Mouse (Mus musculus) kidney, embryonic 14.5 days (tissue): Measurements from ENCODE around the gene Slc27a1. TPM values are rescaled to one million over a fixed set of nuclear protein-coding genes. Genes with fewer than 3 reads are reported as not detected.
A peak's percentile ranks its signal among the peaks of the same experiment; 100 is the strongest.

Experiments used
- ATAC-seq: fragments of 200-750 bp; cut with Nextera tagmentation; 2 replicates; pipeline ENCODE4 v1.8.0; 2017; ENCODE audit warnings: moderate number of reproducible peaks, mild to moderate bottlenecking, moderate TSS enrichment, moderate library complexity; ENCODE audit not compliant: low FRiP score, low TSS enrichment
- H3K27ac ChIP-seq: fragments of 300-500 bp; sonication (generic); 2 replicates; pipeline ENCODE4 v1.5.1; 2014; ENCODE audit warnings: low read depth, mild to moderate bottlenecking, low read length, moderate library complexity, mixed read lengths
- H3K27me3 ChIP-seq: fragments of 300-500 bp; sonication (generic); 2 replicates; pipeline ENCODE4 v1.6.1; 2014; ENCODE audit warnings: mild to moderate bottlenecking, low read length; ENCODE audit not compliant: control insufficient read depth, insufficient read depth
- H3K36me3 ChIP-seq: fragments of 300-500 bp; sonication (generic); 2 replicates; pipeline ENCODE4 v1.6.1; 2014; ENCODE audit warnings: low read length, mixed read lengths; ENCODE audit not compliant: control insufficient read depth, insufficient read depth
- H3K4me1 ChIP-seq: fragments of 300-500 bp; sonication (generic); 2 replicates; pipeline ENCODE4 v1.6.1; 2014; ENCODE audit warnings: low read length, mixed read lengths; ENCODE audit not compliant: control insufficient read depth, insufficient read depth
- H3K4me2 ChIP-seq: fragments of 300-500 bp; sonication (generic); replicated peaks from 2 replicates; pipeline ENCODE4 v1.6.1; 2014; ENCODE audit warnings: low read depth, mild to moderate bottlenecking, low read length
- H3K4me3 ChIP-seq: fragments of 300-500 bp; sonication (generic); 2 replicates; pipeline ENCODE4 v1.5.1; 2014; ENCODE audit warnings: mild to moderate bottlenecking, low read length
- H3K9ac ChIP-seq: fragments of 300-500 bp; sonication (generic); 2 replicates; pipeline ENCODE4 v1.6.1; 2014; ENCODE audit warnings: low read depth, mild to moderate bottlenecking, low read length, moderate library complexity
- H3K9me3 ChIP-seq: fragments of 300-500 bp; sonication (generic); 2 replicates; pipeline ENCODE4 v1.6.1; 2016; ENCODE audit warnings: low read length; ENCODE audit not compliant: control insufficient read depth
- WGBS: fragments of 180-500 bp; shearing (Covaris S2); extraction: QIAGEN DNeasy Blood & Tissue Kit; methylation state at CpG from one replicate; pipeline ENCODE4 v1.1.7; 2014; 5-methylcytosine and 5-hydroxymethylcytosine counted together
- polyA plus RNA-seq: library from polyadenylated mRNA; unstranded; fragments of >200 nt; fragmentation: Nextera tagmentation; extraction: Ambion mirVana; gene quantifications from 2 replicates; pipeline ENCODE4 v1.2.1, GENCODE M21; 2014

Gene Slc27a1
- polyA plus RNA-seq, 1 experiment from 2014 or later: 30.9 TPM

- Histone ChIP-seq H3K4me3 (no peak overlapping the region), H3K27me3 (no peaks in the 10 kb centered on the region), H3K4me1 (0 out of 2 replicates have a peak, but pooled peaks cover 6% of the 10 kb centered on the region), H3K36me3 (peaks cover 27% of the 10 kb centered on the region), H3K9ac (no peak overlapping the region), H3K4me2 (no peak overlapping the region), H3K9me3 (no peaks in the 10 kb centered on the region), H3K27ac (peak overlapping the region; percentile 8; the same call in 1 of the 2 replicates)
- no peak for ATAC-seq
- WGBS: 68% methylated on average over 7 of the region's 7 CpGs
Observed at GRCm38 (mm10) chr8:71550754-71551153, 17.9 kb upstream of the Slc27a1 start.

- 24% methylated on average over 6 of the region's 6 CpGs for WGBS
- Histone ChIP-seq H3K4me1 (0 out of 2 replicates have a peak, but pooled peaks cover 6% of the 10 kb centered on the region), H3K27ac (peak overlapping the region; percentile 78), H3K27me3 (no peaks in the 10 kb centered on the region; the same call in 1 of the 2 replicates), H3K9ac (no peak overlapping the region), H3K4me2 (no peak overlapping the region), H3K9me3 (no peaks in the 10 kb centered on the region), H3K36me3 (peaks cover 9% of the 10 kb centered on the region; the same call in 1 of the 2 replicates), H3K4me3 (no peak overlapping the region)
- peak; percentile 54 for ATAC-seq
Observed at GRCm38 (mm10) chr8:71552770-71553169, 15.9 kb upstream of the Slc27a1 start.

DNA sequence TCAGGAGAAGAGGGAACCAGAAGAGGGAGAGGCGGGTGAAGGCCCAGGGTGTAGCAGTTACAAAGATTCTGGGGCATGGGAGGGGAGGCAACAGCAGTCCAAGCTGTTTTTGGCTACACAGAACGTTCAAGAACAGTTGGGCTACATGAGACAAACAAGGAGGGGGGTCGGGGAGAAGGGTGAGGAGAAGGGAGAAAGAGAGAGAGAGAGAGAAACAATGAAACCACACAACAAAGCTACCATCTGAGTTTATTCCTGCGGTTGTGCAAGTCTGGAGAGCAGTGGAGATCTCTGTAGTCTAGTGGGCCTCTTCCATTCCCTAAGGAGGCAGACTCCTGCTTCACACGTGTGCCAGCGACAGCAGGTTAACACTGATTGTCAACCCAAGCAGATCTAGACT, 14.7 kb upstream of the Slc27a1 start:
- no peak for ATAC-seq
- H3K9ac ChIP-seq: no peak overlapping the region
- no peaks in the 10 kb centered on the region for H3K36me3 ChIP-seq
- peak overlapping the region; percentile 7; the same call in 1 of the 2 replicates for H3K27ac ChIP-seq
- H3K4me2 ChIP-seq: no peak overlapping the region
- no peak overlapping the region for H3K4me3 ChIP-seq
- WGBS: 76% methylated on average over 6 of the region's 6 CpGs
- H3K9me3 ChIP-seq: no peaks in the 10 kb centered on the region
- H3K27me3 ChIP-seq: peaks cover 10% of the 10 kb centered on the region
- H3K4me1 ChIP-seq: peaks cover 7% of the 10 kb centered on the region; the same call in 1 of the 2 replicates

DNA sequence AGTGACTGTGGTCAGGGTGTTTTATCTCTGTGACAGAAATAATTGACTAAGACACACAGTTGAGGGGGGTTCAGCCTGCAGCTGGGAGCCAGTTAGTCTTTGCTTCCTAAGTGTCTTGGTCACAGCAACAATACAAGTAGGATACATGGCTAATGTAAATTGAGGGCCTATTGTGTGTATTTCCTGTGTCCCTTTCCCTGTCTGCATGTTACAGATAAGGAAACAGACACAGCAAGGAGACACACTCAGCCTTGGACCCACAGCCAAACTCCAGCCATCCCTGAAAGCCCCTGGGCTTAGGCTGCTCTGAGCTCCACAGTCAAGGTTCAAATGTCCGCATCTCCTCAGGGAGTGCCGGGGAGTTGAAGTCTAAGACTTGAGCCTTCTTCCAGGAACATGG, 14.0 kb upstream of the Slc27a1 start:
- Histone ChIP-seq H3K36me3 (no peaks in the 10 kb centered on the region), H3K4me3 (no peak overlapping the region), H3K4me2 (no peak overlapping the region), H3K27ac (no peak overlapping the region), H3K9me3 (no peaks in the 10 kb centered on the region), H3K4me1 (peaks cover 10% of the 10 kb centered on the region; the same call in 1 of the 2 replicates), H3K27me3 (peaks cover 17% of the 10 kb centered on the region), H3K9ac (no peak overlapping the region)
- WGBS: 89% methylated on average over 2 of the region's 2 CpGs
- no peak for ATAC-seq

DNA sequence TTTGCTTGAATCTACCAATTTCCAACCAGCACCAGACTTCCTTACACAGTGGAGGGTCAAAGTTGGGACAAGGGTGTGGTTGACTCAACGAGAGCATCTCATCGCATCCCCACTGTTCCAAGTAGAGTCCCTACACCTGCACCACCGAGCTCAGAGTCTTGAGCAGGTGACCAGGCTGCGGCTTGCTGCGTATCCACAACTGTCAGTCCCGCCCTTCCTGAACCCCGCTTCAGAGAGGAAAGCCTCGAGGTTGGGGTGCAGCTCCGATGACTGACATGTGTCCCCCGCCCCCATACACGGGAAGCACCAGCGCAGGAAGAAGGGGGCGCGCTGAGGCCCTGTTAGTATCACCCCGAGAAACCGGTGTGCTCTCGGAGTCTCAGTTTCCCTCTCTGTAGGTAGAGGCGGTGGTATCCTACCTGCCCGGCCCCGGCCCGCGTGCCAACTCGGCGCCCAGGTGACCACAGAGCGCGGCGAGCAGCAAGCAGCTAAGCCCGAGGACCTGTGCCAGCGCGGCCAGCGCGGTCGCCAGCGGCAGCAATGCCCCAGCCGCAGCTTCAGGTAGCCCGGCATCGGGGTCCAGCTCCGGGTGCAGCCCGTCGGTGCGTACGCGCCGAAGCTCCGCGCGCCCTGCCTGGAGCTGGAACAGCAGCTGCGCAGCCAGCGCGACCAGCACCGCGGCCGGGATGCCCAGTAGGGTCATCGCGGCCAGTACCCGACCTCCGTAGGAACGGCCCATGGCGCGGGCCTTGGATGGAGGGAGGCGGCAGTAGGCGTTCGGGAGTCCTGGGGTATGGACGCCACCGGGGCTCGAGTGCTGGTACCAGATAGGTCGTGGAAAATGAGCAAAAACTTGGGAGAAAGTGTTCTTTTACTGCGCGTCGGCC, 10.4 kb upstream of the Slc27a1 start, which contains the start of gene Tmem221:
Gene Tmem221 (minus strand): TSS at position 801 of the 887 bp plus-strand sequence.
- ATAC-seq: peak; percentile 45
- Histone ChIP-seq H3K4me2 (peak within 1 kb of the TSS; percentile 76), H3K9ac (peak within 1 kb of the TSS; percentile 54), H3K4me1 (peaks cover 11% of the 10 kb centered on the region; the same call in 1 of the 2 replicates), H3K9me3 (no peaks in the 10 kb centered on the region), H3K36me3 (no peaks in the 10 kb centered on the region), H3K4me3 (peak within 1 kb of the TSS; percentile 51), H3K27me3 (peaks cover 51% of the 10 kb centered on the region), H3K27ac (no peak within 1 kb of the TSS)
- 4% methylated on average over 69 of the region's 70 CpGs for WGBS

DNA sequence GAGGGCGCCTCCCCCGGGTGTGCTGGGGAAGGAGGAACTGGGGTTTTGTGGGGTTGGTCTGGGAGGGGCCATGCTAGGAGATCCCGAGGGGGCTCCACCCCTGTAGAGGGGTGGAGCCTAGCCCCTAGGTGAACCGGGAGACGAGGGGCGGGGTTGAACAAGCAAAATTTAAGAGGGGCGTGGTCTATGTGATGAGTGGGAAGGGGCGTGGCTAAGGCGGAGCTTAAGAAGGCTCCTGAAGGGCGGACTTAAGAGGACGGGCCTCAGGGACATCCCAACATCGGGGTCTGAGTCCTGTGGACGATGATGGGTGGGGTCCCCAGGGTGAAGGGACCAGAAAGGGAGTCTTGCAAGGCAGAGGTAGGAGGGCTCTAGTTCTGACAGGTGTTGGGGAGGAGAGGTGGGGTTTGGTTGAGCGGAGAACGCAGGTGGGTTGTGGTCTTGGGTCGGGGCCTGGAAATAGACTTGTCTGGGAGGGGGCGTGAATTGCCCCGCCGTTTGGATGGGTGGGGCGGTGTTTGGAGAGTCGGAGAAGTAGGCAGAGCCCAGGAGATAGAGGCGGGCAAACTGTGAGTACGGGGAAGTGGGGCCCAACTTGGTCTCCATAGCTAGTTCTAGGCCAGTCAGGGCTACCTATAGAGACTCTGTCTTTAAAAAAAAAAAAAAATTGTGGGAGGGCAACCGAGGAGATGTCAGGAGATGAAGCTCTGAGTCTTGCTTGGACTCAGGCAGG, 9.6 kb upstream of the Slc27a1 start:
- H3K9me3 ChIP-seq: peaks cover 2% of the 10 kb centered on the region; the same call in 1 of the 2 replicates
- H3K27me3 ChIP-seq: peaks cover 52% of the 10 kb centered on the region
- H3K36me3 ChIP-seq: no peaks in the 10 kb centered on the region
- H3K9ac ChIP-seq: peak overlapping the region; percentile 54
- peak overlapping the region; percentile 76 for H3K4me2 ChIP-seq
- H3K4me1 ChIP-seq: peaks cover 11% of the 10 kb centered on the region; the same call in 1 of the 2 replicates
- peak; percentile 77 for ATAC-seq
- 2% methylated on average over 24 of the region's 24 CpGs for WGBS
- H3K27ac ChIP-seq: no peak overlapping the region
- peak overlapping the region; percentile 51 for H3K4me3 ChIP-seq

- no peak for ATAC-seq
- no peaks in the 10 kb centered on the region for H3K36me3 ChIP-seq
- H3K27me3 ChIP-seq: peaks cover 52% of the 10 kb centered on the region
- peaks cover 8% of the 10 kb centered on the region for H3K9me3 ChIP-seq
- H3K4me1 ChIP-seq: peaks cover 11% of the 10 kb centered on the region; the same call in 1 of the 2 replicates
- no peak overlapping the region for H3K4me2 ChIP-seq
- H3K27ac ChIP-seq: no peak overlapping the region
- no peak overlapping the region for H3K9ac ChIP-seq
- WGBS: 70% methylated on average over 3 of the region's 3 CpGs
- no peak overlapping the region for H3K4me3 ChIP-seq
Observed at GRCm38 (mm10) chr8:71560071-71560470, 8.6 kb upstream of the Slc27a1 start.

GRCm38 (mm10) chr8:71560765-71561164, 7.9 kb upstream of the Slc27a1 start:
- Histone ChIP-seq H3K9ac (no peak overlapping the region), H3K4me2 (no peak overlapping the region), H3K27me3 (peaks cover 52% of the 10 kb centered on the region), H3K4me3 (no peak overlapping the region), H3K9me3 (peaks cover 8% of the 10 kb centered on the region), H3K4me1 (peaks cover 11% of the 10 kb centered on the region; the same call in 1 of the 2 replicates), H3K27ac (no peak overlapping the region), H3K36me3 (no peaks in the 10 kb centered on the region)
- 83% methylated on average over 5 of the region's 5 CpGs for WGBS
- ATAC-seq: no peak
